Mouse (Mus musculus) heart, adult 8-10 months (tissue): ENCODE results near the gene Gtf3c4. TPM values are rescaled to one million over a fixed set of nuclear protein-coding genes. Genes with fewer than 3 reads are reported as not detected.

Experiments used
- DNase-seq: peaks from one replicate; pipeline ENCODE4 v3.0.0; 2022; ENCODE audit warnings: low spot score
- total RNA-seq, 4 experiments: library from RNA; stranded (reverse); gene quantifications; 2 replicates each; pipeline ENCODE4 v1.2.4; 2022

The Gtf3c4 gene
- total RNA-seq, result 10 to 100 TPM; 13.5 to 19.8 (median 17.3) TPM

DNA sequence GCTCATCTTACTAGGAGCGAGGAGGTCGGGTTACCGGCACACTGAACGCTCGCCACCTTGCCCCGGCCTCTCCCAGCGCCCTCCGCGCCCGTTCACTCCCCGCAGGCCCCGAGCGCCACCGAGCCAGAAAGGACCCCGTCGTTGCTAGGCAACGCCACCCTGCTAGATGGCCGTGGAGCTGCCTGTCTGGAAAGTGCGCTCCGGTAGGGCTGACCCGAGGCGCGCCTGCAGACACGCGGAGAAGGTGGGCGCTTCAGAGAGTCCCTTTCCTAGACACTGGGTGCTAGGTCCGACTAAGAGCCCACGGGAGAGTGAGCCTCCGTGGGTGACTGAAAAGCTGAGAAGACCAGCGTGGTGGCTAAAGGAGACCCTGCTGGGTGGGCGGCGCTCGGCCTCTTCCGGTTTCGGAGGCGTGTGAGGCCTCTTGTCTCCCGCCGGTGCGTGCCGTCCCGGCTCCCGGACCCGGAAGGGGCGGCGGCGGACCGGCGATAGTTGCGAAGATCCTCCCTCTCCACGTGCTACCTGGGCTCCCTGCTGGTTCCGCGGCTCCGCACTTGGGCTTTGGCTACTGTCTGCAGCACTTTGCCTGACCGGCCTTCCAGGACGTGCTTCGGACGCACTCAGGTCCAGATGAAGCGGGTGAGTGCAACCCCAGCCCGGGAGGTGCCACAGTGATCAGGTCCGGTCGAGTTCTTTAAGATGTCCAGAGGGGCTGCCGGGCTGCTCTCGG, at the start of gene Gtf3c4, which contains the start of gene Ddx31:
Gene Gtf3c4 (minus strand): TSS at position 139 of the 730 bp plus-strand sequence.
Gene Ddx31 (plus strand): TSS at position 185 of the 730 bp plus-strand sequence.
- peak; percentile 92 for DNase-seq

DNA sequence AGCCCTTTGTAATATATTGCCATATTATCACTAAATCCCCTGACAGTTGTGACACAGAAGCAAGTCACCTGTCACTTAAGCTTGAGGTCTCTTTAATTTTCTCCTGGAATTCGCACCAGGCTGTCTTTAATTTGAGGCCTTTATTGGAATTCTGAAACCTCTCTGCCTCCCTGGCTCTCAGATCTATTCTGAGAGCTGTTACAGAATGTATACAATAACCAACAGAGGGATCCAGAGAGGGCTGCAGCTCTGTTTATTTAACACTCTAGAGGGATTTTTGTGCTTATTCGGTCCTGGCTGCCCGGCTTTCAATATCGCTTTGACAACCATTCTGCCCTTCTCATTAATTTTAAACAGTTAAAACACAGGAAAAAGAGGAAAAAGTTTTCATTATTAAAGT, 44.8 kb upstream of the Gtf3c4 start:
- DNase-seq, result no peak

GRCm38 (mm10) chr2:28882826-28883485, 42.8 kb upstream of the Gtf3c4 start:
- peak; percentile 3 for DNase-seq

GRCm38 (mm10) chr2:28882047-28882446, 41.9 kb upstream of the Gtf3c4 start:
- DNase-seq, result no peak

GRCm38 (mm10) chr2:28881275-28881674, 41.1 kb upstream of the Gtf3c4 start:
- DNase-seq, result no peak

DNA sequence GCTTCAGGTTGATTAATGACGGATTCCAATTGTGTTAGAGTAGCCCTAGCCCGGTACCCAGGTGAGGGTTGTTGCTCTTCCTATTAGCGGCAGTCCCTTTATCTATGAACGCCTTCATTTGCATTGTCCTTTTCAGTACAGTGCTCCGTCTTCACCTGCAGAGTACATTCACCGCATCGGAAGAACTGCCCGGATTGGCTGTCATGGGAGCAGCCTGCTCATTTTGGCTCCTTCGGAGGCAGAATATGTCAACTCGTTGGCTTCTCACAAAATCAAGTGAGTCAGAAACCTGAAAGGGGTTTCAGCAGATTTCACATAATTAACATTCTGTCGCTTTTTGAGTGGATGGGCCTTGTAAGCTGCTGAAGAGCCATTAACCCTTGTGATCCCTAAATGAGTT, 35.4 kb upstream of the Gtf3c4 start:
- no peak for DNase-seq

GRCm38 (mm10) chr2:28867495-28867894, 27.3 kb upstream of the Gtf3c4 start:
- DNase-seq, result no peak

DNA sequence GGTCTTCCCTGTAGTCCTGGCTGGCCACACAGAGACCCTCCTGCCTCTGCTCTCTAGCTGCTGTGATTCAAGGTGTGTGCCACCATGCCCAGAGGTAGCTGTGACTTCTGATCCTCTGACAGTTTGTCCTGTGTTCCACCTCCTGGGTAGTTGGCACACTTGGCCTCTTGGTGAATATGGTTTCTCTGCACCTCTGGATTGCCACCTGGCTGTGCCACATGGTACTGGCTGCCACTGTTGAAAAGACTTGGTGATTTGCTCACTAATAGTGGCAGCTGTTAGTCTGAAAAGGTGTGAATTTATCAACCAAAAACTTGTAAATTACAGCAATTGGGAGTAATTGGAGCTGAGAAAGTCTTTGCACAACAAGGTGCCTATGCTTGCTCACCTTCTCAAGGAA, 23.7 kb upstream of the Gtf3c4 start:
- DNase-seq, result no peak

GRCm38 (mm10) chr2:28860678-28861423, 20.7 kb upstream of the Gtf3c4 start:
- DNase-seq, result no peak

DNA sequence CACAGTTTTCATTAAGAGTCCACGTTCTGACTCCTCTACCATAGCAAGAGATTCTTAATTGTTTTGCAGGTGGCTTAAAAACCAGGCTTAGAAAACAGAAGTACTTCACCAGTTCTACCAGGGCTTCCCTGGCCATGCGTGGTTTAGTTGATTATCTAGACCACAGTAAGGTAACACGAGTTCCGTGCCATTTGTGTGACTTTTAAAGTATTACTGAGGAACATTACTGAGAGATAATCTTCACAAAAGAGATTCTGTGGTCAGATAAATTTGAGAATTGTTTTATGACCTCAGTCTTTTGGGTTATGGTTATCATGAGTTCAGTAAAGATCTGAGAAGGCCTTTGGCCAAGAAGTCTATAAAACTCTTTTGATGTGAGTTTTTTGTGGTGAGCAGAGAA, 19.1 kb upstream of the Gtf3c4 start:
- no peak for DNase-seq

- DNase-seq, result no peak
Measured at GRCm38 (mm10) chr2:28855773-28856172, 15.6 kb upstream of the Gtf3c4 start.

GRCm38 (mm10) chr2:28852594-28852993, 12.4 kb upstream of the Gtf3c4 start:
- no peak for DNase-seq

- DNase-seq, result no peak
Measured at GRCm38 (mm10) chr2:28848879-28849278, 8.7 kb upstream of the Gtf3c4 start.

DNA sequence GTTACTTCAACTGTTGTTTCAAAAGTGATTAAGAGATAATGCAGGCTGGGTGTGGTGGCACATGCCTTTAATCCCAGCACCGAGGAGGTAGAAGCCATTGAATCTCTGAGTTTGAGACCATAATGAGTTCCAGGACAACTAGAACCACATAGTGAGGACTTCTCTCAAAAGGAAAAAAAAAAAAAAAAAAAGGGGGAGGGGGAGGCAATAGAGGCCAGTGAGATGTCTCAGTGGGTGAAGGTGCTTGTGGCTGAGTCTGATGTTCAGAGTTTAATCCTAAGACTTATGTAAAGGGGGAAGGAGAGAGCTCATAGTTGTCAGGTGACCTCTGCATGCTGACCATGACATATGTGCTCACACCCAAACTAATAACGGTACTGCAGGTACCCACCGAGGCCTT, 1.9 kb upstream of the Gtf3c4 start:
- no peak for DNase-seq

DNA sequence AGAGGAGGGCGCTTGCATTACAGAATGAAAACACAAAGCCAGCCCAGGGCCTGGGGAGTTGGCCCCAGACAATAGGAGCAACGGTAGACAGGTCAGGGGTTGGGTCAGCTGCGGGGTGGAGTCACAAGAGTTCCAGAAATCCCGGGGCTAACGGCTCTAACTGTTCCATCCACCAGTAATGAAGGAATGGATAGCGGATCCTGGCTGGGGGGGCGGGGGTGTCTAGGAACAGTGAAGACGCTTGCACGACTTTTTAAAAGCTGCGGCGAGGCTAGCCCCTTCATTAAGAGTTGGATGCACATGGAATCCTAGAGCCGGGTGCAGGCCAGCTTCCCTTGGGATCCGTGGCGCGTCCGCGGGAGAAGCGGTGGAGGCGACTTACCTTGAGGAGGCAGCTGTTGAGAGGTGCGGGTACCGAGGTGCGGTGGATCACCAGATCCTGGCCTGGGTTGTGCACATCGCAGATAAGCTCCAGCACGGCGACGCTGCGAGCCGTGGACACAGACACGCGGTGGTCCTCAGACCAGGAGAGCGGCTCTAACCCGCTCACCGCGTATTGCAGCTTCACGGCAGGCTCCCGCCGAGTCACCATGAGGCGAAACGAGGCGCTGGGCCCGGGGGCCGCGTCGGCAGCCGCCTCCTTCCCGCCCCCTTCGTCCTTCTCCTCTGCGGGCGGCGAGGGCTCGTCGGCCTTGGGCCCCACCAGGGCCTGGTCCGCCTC, 499 bp downstream of the Gtf3c4 start:
- no peak for DNase-seq

DNA sequence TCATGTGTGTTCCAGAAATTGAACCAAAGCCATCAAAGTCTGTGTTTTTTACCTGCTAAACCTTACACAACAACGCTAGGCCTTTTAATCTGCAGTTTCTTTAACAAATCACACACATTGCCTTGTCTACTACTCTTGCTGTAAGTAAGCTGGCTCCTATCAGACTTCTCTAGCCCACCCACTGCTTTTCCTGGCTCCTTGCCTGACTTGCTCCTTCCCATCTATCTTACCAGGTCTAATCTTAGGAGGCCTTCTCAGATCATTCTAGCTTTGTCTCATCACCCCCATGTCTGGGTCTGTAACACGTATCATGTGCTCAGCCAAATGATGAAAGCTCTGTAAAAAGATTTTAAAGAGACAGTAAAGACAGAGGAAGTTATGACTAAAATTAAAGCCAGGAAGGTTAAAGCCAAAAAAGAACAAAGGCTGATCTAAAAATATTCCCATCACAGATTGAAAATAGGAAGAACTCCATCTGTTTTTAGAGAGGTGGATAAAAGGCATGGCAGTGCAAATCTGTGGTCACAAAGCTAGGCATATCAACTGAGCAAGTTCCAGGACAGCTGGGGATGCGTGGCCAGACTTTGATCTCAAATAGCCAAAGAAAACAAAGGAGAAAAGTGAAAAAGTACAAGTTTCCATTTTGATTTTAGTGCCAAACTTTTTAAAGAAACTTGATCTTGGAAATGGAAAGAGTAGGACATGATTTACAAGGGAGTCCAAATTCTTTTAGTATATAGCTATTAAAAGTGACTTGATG, 3.8 kb downstream of the Gtf3c4 start:
- DNase-seq, result no peak

GRCm38 (mm10) chr2:28829265-28829664, 10.9 kb downstream of the Gtf3c4 start:
- no peak for DNase-seq

DNA sequence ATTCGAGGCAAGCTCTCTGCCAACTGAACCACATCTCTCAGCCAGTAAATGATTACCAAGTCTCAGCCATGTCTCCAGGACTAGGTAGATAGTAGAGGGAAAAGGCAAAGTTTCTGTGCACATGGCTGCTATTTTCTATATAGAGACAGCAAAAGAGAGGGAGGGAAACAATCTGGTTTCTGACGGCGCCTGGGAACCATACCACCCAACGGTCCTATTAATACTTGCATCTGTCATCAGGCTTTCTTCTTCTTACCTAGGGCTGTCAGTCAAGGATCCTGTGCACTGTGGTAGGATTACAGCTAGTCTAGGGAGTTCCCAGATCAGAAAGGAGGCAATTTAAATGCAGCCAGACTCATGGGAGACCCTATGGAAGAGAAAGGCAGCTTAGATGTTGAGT, 21.3 kb downstream of the Gtf3c4 start:
- DNase-seq, result no peak

DNA sequence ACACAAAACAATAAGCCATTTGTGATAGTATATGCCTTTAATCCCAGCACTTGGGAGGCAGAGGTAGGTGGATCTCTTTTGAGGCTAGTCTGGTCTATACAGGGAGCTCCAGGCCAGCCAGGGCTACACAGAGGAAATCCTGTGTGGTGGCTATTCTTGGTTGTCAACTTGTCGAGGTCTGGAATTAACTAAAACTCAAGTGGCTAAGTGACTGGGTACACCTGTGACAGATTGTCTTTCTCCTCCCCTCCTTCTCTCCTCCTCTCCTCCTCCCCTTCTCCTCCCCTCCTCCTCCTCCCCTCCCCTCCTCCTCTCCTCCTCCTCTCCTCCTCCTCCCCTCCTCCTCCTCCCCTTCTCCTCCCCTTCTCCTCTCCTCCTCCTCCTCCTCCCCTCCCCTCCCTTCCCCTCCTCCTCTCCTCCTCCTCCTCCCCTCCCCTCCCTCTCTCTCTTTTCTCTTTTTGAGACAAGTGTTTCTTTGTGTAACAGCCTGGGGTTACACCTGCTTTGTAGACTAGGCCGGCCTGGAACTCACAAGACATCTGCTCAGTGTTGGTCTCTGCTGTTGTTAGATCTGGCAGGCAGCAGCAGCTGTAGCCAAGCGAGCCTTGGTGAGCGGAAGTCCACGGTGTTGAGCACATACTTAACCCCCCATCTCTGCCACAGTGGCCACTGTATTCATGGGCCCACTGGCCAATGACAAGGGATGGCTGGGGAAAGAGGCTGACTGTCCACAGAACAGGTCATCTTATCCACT, 29.7 kb downstream of the Gtf3c4 start:
- no peak for DNase-seq

GRCm38 (mm10) chr2:28808841-28809240, 31.3 kb downstream of the Gtf3c4 start:
- no peak for DNase-seq
